Mouse (Mus musculus): ENCODE results near the gene Lpgat1. TPM values are rescaled to one million over a fixed set of nuclear protein-coding genes. Genes with fewer than 3 reads are reported as not detected.

The Lpgat1 gene
- polyA plus RNA-seq, 1 experiment = 17.6 TPM

DNA sequence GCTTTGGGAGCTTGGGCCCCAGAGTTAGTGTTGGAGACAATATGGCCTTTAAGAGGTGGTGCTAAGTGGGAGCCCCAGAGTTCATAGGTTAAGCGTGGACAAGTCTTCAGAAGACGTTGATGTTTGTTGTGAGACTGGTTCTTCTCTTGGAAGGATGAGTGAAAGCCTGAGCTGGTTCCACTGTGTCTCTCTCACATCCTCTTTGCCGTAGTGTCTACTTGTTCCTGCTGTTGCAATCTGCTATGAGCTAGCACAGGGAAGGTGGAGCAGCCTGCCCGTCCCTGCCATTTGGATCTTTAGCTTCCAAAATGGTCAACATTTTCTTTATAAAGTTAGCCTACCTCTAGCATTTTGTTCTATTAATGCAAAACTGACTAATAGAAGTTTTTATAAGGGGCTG lies 16.2 kb downstream of the Lpgat1 start:
- no peak for DNase-seq
- Histone ChIP-seq H3K27me3 (replicated peaks; ENCODE audit: control insufficient read depth, insufficient read depth, low read length) (no peaks in the 10 kb centered on the region), H3K27ac (ENCODE audit: insufficient read depth, low read depth, low read length) (no peak overlapping the region), H3K4me3 (ENCODE audit: insufficient read depth, low read depth, low read length) (no peak overlapping the region), H3K4me1 (ENCODE audit: control insufficient read depth, insufficient read depth, low read length) (peaks cover 3% of the 10 kb centered on the region; the same call in 1 of the 2 replicates), H3K36me3 (ENCODE audit: control insufficient read depth, insufficient read depth, low read length) (no peaks in the 10 kb centered on the region)
- 88% methylated on average over 4 of the region's 4 CpGs for WGBS
- no peak for TF ChIP-seq POLR2A (IDR thresholded peaks at IDR 0.05; ENCODE audit: low read depth, low read length)

DNA sequence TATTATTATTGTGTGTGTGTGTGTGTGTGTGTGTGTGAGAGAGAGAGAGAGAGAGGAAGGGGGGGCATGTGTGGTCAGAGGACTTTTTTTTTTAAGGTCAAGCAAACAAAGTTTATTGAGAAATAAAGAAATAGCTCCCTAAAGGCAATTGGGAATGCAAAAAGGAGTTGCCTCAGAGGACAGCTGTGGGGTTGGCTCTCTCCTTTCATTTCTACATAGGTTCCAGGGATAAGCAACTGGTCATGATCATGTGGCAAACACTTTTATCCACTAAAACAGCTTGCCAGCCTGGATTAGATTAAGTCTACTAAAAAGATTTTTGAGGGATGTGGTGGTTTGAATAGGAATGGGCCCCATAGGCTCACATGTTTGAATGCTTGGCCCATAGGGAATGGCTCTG lies 18.8 kb downstream of the Lpgat1 start:
- no peaks in the 10 kb centered on the region for H3K36me3 ChIP-seq (ENCODE audit: control insufficient read depth, insufficient read depth, low read length)
- no peaks in the 10 kb centered on the region for H3K27me3 ChIP-seq (replicated peaks; ENCODE audit: control insufficient read depth, insufficient read depth, low read length)
- no peak for DNase-seq
- H3K4me3 ChIP-seq (ENCODE audit: insufficient read depth, low read depth, low read length) = no peak overlapping the region
- peaks cover 6% of the 10 kb centered on the region; the same call in 1 of the 2 replicates for H3K4me1 ChIP-seq (ENCODE audit: control insufficient read depth, insufficient read depth, low read length)
- no peak overlapping the region for H3K27ac ChIP-seq (ENCODE audit: insufficient read depth, low read depth, low read length)
- TF ChIP-seq CTCF (conservative IDR thresholded peaks at IDR 0.05; ENCODE audit: insufficient read depth, insufficient read length, low read depth, low read length) (no peak), POLR2A (IDR thresholded peaks at IDR 0.05; ENCODE audit: low read depth, low read length) (no peak)

DNA sequence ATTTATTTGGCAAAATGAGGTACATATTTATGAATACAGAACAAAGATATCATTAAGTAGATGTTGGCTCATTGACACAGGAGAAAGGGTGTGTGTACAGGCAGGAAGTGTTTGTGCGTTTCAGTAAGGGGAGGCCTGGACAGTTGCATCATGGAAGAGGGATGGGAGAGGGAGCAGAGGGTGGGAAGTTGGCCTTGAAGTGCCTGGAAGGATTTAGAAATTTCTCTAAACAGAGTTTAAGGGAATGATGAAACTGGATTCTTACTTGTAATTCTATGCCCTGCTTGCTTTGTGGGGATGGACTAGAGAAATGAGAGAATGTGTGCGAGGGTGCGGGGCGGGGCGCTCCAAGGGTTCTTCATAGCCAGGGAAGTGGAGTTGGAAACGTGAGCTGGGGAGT lies 20.2 kb downstream of the Lpgat1 start:
- TF ChIP-seq POLR2A (IDR thresholded peaks at IDR 0.05; ENCODE audit: low read depth, low read length) (no peak), CTCF (conservative IDR thresholded peaks at IDR 0.05; ENCODE audit: insufficient read depth, insufficient read length, low read depth, low read length) (no peak)
- Histone ChIP-seq H3K4me3 (ENCODE audit: insufficient read depth, low read depth, low read length) (no peak overlapping the region), H3K4me1 (ENCODE audit: control insufficient read depth, insufficient read depth, low read length) (peaks cover 9% of the 10 kb centered on the region; the same call in 1 of the 2 replicates), H3K27me3 (replicated peaks; ENCODE audit: control insufficient read depth, insufficient read depth, low read length) (no peaks in the 10 kb centered on the region), H3K36me3 (ENCODE audit: control insufficient read depth, insufficient read depth, low read length) (no peaks in the 10 kb centered on the region), H3K27ac (ENCODE audit: insufficient read depth, low read depth, low read length) (no peak overlapping the region)
- WGBS = 81% methylated on average over 6 of the region's 6 CpGs
- no peak for DNase-seq

DNA sequence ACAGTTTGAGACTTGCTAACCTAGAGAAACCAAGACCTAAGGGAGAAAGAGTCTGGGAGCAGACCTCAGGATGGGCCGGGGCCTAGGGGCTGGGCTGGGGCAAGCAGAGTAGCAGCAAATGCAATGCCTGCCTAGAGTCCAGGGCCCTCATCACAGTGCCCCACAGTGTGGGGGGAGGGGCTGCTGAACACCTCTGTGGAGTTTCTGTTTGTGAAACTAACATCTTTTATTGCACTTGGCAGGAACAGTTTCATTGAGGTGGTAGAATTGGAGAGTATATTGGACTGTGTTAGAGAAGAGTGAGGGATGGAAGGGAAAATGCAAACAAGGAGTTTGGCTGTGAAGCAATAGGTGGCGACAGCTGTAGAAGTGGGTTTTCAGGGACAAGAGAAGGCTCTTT lies 21.1 kb downstream of the Lpgat1 start:
- no peak for DNase-seq
- Histone ChIP-seq H3K4me3 (ENCODE audit: insufficient read depth, low read depth, low read length) (no peak overlapping the region), H3K4me1 (ENCODE audit: control insufficient read depth, insufficient read depth, low read length) (peaks cover 9% of the 10 kb centered on the region; the same call in 1 of the 2 replicates), H3K27me3 (replicated peaks; ENCODE audit: control insufficient read depth, insufficient read depth, low read length) (no peaks in the 10 kb centered on the region), H3K36me3 (ENCODE audit: control insufficient read depth, insufficient read depth, low read length) (no peaks in the 10 kb centered on the region), H3K27ac (ENCODE audit: insufficient read depth, low read depth, low read length) (no peak overlapping the region)
- TF ChIP-seq CTCF (conservative IDR thresholded peaks at IDR 0.05; ENCODE audit: insufficient read depth, insufficient read length, low read depth, low read length) (no peak), POLR2A (IDR thresholded peaks at IDR 0.05; ENCODE audit: low read depth, low read length) (no peak)
- 68% methylated on average over 2 of the region's 2 CpGs for WGBS

DNA sequence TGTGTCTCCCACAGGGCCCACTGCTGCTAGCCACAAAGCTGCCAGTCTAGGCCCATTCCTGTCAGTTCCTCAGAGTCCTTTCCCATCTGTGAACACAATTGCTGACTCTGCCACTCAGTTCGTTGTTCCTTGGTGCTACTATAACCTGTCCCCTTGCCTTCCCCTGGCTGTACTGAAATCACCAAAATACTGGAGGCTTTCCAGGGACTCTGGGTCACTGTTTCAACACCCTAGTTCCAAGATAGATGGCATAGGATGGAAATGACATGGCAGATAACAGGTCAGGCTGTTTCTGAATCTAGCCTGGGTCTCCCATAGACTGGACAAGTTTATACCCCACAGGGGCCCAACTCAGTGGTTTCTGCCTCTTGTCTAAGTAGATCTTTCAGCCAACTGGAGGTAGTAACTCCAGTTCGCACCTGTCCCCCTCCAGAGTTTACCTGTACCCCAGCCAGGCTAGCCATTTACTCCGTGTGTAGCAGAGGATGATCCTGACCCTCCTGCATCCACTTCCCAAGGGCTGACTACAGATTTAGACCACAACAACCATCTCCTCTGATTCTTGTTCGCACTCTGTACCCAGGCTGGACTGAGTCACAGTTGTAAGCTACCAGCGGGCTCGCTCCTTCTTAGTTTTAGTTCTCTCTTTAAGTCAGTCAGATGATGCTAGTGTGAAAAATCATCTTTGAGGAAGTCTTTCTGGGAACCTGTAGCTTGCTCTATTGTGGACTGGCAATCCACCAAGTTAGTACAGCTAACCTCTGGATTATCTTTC lies 23.1 kb downstream of the Lpgat1 start:
- DNase-seq = no peak
- no peak overlapping the region for H3K27ac ChIP-seq (ENCODE audit: insufficient read depth, low read depth, low read length)
- no peaks in the 10 kb centered on the region for H3K36me3 ChIP-seq (ENCODE audit: control insufficient read depth, insufficient read depth, low read length)
- no peak for TF ChIP-seq CTCF (conservative IDR thresholded peaks at IDR 0.05; ENCODE audit: insufficient read depth, insufficient read length, low read depth, low read length)
- no peak for TF ChIP-seq POLR2A (IDR thresholded peaks at IDR 0.05; ENCODE audit: low read depth, low read length)
- H3K4me3 ChIP-seq (ENCODE audit: insufficient read depth, low read depth, low read length) = no peak overlapping the region
- WGBS = 82% methylated on average over 6 of the region's 6 CpGs
- H3K4me1 ChIP-seq (ENCODE audit: control insufficient read depth, insufficient read depth, low read length) = peaks cover 9% of the 10 kb centered on the region; the same call in 1 of the 2 replicates
- H3K27me3 ChIP-seq (replicated peaks; ENCODE audit: control insufficient read depth, insufficient read depth, low read length) = no peaks in the 10 kb centered on the region

DNA sequence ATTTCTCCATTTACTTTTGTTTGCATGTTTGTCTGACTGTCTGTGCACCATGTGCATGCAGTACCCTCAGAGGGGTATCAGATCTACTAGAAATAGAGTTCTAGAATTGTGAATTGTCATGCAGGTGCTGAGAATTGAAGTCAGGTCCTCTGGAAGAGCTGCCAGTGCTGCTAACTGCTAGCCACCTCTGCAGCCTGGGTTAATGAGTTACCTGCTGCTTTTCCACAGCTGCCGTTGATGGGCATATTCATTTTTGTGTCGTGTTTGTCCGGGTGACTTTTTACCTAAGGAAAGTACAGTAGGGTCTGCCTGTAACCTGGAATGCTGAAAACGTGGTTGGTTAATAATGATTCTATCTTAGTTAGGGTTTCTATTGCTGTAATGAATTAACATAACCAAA lies 24.0 kb downstream of the Lpgat1 start:
- H3K36me3 ChIP-seq (ENCODE audit: control insufficient read depth, insufficient read depth, low read length) = no peaks in the 10 kb centered on the region
- no peak overlapping the region for H3K27ac ChIP-seq (ENCODE audit: insufficient read depth, low read depth, low read length)
- TF ChIP-seq CTCF (conservative IDR thresholded peaks at IDR 0.05; ENCODE audit: insufficient read depth, insufficient read length, low read depth, low read length) (no peak), POLR2A (IDR thresholded peaks at IDR 0.05; ENCODE audit: low read depth, low read length) (no peak)
- peaks cover 9% of the 10 kb centered on the region; the same call in 1 of the 2 replicates for H3K4me1 ChIP-seq (ENCODE audit: control insufficient read depth, insufficient read depth, low read length)
- no peaks in the 10 kb centered on the region for H3K27me3 ChIP-seq (replicated peaks; ENCODE audit: control insufficient read depth, insufficient read depth, low read length)
- 36% methylated on average over 4 of the region's 4 CpGs for WGBS
- no peak overlapping the region for H3K4me3 ChIP-seq (ENCODE audit: insufficient read depth, low read depth, low read length)
- peak; percentile 61 for DNase-seq

DNA sequence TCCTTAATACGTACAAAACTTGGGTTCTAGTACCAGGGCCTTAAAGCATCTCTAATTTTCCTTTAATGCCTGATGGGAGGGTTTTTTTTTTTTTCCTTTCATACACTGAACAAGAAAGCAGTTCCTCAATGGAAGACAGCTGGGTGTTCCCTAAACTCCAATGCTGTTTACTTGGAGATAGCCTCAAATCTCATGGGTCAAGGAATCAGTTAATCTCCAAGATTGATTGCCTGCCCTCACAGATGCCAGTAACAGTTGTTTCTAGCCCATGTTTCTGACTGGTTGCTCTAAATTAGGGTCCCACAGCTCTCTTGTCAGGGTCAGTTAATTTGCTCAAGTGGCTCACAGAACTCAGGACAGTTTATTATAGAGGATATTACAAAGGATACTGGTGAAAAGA lies 30.8 kb downstream of the Lpgat1 start:
- Histone ChIP-seq H3K36me3 (ENCODE audit: control insufficient read depth, insufficient read depth, low read length) (no peaks in the 10 kb centered on the region), H3K27me3 (replicated peaks; ENCODE audit: control insufficient read depth, insufficient read depth, low read length) (no peaks in the 10 kb centered on the region), H3K4me3 (ENCODE audit: insufficient read depth, low read depth, low read length) (no peak overlapping the region), H3K27ac (ENCODE audit: insufficient read depth, low read depth, low read length) (no peak overlapping the region), H3K4me1 (ENCODE audit: control insufficient read depth, insufficient read depth, low read length) (no peaks in the 10 kb centered on the region)
- DNase-seq = no peak
- TF ChIP-seq CTCF (conservative IDR thresholded peaks at IDR 0.05; ENCODE audit: insufficient read depth, insufficient read length, low read depth, low read length) (no peak), POLR2A (IDR thresholded peaks at IDR 0.05; ENCODE audit: low read depth, low read length) (no peak)
- WGBS = 71% methylated on average over 1 of the region's 1 CpGs
